Mouse (Mus musculus) limb, embryonic 12.5 days (tissue): ENCODE measurements around the gene Gsn. TPM values are rescaled to one million over a fixed set of nuclear protein-coding genes. Genes with fewer than 3 reads are reported as not detected.

Source experiments
- ATAC-seq: fragments of 200-750 bp; cut with Nextera tagmentation; 2 replicates; pipeline ENCODE4 v1.8.0; 2017; ENCODE audit warnings: low read depth, moderate TSS enrichment; ENCODE audit not compliant: insufficient number of reproducible peaks, insufficient read depth, low FRiP score, low TSS enrichment
- H3K27ac ChIP-seq: fragments of 300-500 bp; sonication (generic); 2 replicates; pipeline ENCODE4 v1.5.1; 2016; ENCODE audit warnings: mild to moderate bottlenecking, moderate library complexity
- H3K27me3 ChIP-seq: fragments of 300-500 bp; sonication (generic); 2 replicates; pipeline ENCODE4 v1.6.1; 2016; ENCODE audit warnings: mild to moderate bottlenecking, moderate library complexity
- H3K36me3 ChIP-seq: fragments of 300-500 bp; sonication (generic); 2 replicates; pipeline ENCODE4 v1.6.1; 2016; ENCODE audit warnings: mild to moderate bottlenecking, moderate library complexity
- H3K4me1 ChIP-seq: fragments of 300-500 bp; sonication (generic); replicated peaks from 2 replicates; pipeline ENCODE4 v1.6.1; 2016
- H3K4me2 ChIP-seq: fragments of 300-500 bp; sonication (generic); 2 replicates; pipeline ENCODE4 v1.6.1; 2016; ENCODE audit warnings: mild to moderate bottlenecking, moderate library complexity
- H3K4me3 ChIP-seq: fragments of 300-500 bp; sonication (generic); replicated peaks from 2 replicates; pipeline ENCODE4 v1.5.1; 2016; ENCODE audit warnings: mild to moderate bottlenecking
- H3K9ac ChIP-seq: fragments of 300-500 bp; sonication (generic); replicated peaks from 2 replicates; pipeline ENCODE4 v1.6.1; 2016; ENCODE audit warnings: mild to moderate bottlenecking, moderate library complexity
- H3K9me3 ChIP-seq: fragments of 300-500 bp; sonication (generic); 2 replicates; pipeline ENCODE4 v1.6.1; 2016; ENCODE audit warnings: mild to moderate bottlenecking, moderate library complexity
- WGBS: fragments of 180-500 bp; shearing (Covaris S2); methylation state at CpG from one replicate; pipeline ENCODE4 v1.1.7; 2016; 5-methylcytosine and 5-hydroxymethylcytosine counted together
- polyA plus RNA-seq: library from polyadenylated mRNA; unstranded; fragments of >200 nt; fragmentation: Nextera tagmentation; extraction: Ambion mirVana; gene quantifications from 2 replicates; pipeline ENCODE4 v1.2.1, GENCODE M21; 2016

Gsn gene
- polyA plus RNA-seq, 1 experiment from 2014 or later: 45.2 TPM

- H3K4me1 ChIP-seq: no peaks in the 10 kb centered on the region
- no peak overlapping the region for H3K4me2 ChIP-seq
- H3K27me3 ChIP-seq: peaks cover 3% of the 10 kb centered on the region; the same call in 1 of the 2 replicates
- H3K27ac ChIP-seq: no peak overlapping the region
- no peak overlapping the region for H3K4me3 ChIP-seq
- H3K36me3 ChIP-seq: 0 out of 2 replicates have a peak, but pooled peaks cover 3% of the 10 kb centered on the region
- no peak for ATAC-seq
- 68% methylated on average over 10 of the region's 10 CpGs for WGBS
- no peak overlapping the region for H3K9ac ChIP-seq
- H3K9me3 ChIP-seq: no peaks in the 10 kb centered on the region
Observed at GRCm38 (mm10) chr2:35325930-35326329, 69.8 kb downstream of the Gsn start.

- Histone ChIP-seq H3K9me3 (no peaks in the 10 kb centered on the region), H3K27ac (no peak overlapping the region), H3K36me3 (0 out of 2 replicates have a peak, but pooled peaks cover under 1% of the 10 kb centered on the region), H3K27me3 (peaks cover 3% of the 10 kb centered on the region; the same call in 1 of the 2 replicates), H3K9ac (no peak overlapping the region), H3K4me1 (no peaks in the 10 kb centered on the region), H3K4me3 (no peak overlapping the region), H3K4me2 (no peak overlapping the region)
- WGBS: 56% methylated on average over 1 of the region's 1 CpGs
- no peak for ATAC-seq
Observed at GRCm38 (mm10) chr2:35326931-35327330, 70.8 kb downstream of the Gsn start.

- ATAC-seq: no peak
- H3K9ac ChIP-seq: no peak overlapping the region
- H3K4me3 ChIP-seq: no peak overlapping the region
- H3K9me3 ChIP-seq: no peaks in the 10 kb centered on the region
- no peak overlapping the region for H3K27ac ChIP-seq
- peaks cover 3% of the 10 kb centered on the region; the same call in 1 of the 2 replicates for H3K27me3 ChIP-seq
- 69% methylated on average over 10 of the region's 10 CpGs for WGBS
- H3K4me2 ChIP-seq: no peak overlapping the region
- H3K36me3 ChIP-seq: no peaks in the 10 kb centered on the region
- H3K4me1 ChIP-seq: no peaks in the 10 kb centered on the region
Observed at GRCm38 (mm10) chr2:35327583-35327982, 71.4 kb downstream of the Gsn start.

- Histone ChIP-seq H3K27me3 (peaks cover 3% of the 10 kb centered on the region; the same call in 1 of the 2 replicates), H3K36me3 (no peaks in the 10 kb centered on the region), H3K4me2 (no peak overlapping the region), H3K4me3 (no peak overlapping the region), H3K9ac (no peak overlapping the region), H3K27ac (no peak overlapping the region), H3K9me3 (no peaks in the 10 kb centered on the region), H3K4me1 (no peaks in the 10 kb centered on the region)
- WGBS: 47% methylated on average over 11 of the region's 11 CpGs
- no peak for ATAC-seq
Observed at GRCm38 (mm10) chr2:35328064-35328792, 72.0 kb downstream of the Gsn start.

GRCm38 (mm10) chr2:35329061-35329460 is 72.9 kb downstream of the Gsn start:
- peaks cover 3% of the 10 kb centered on the region; the same call in 1 of the 2 replicates for H3K27me3 ChIP-seq
- no peaks in the 10 kb centered on the region for H3K4me1 ChIP-seq
- no peak overlapping the region for H3K9ac ChIP-seq
- no peaks in the 10 kb centered on the region for H3K9me3 ChIP-seq
- no peak overlapping the region for H3K4me2 ChIP-seq
- no peak for ATAC-seq
- 72% methylated on average over 2 of the region's 2 CpGs for WGBS
- no peak overlapping the region for H3K4me3 ChIP-seq
- H3K36me3 ChIP-seq: no peaks in the 10 kb centered on the region
- H3K27ac ChIP-seq: no peak overlapping the region

GRCm38 (mm10) chr2:35331205-35331604 is 75.0 kb downstream of the Gsn start:
- WGBS: 42% methylated on average over 2 of the region's 2 CpGs
- no peak for ATAC-seq
- Histone ChIP-seq H3K4me2 (no peak overlapping the region), H3K36me3 (no peaks in the 10 kb centered on the region), H3K27me3 (peaks cover 14% of the 10 kb centered on the region), H3K9ac (no peak overlapping the region), H3K27ac (no peak overlapping the region), H3K4me1 (peaks cover 8% of the 10 kb centered on the region), H3K4me3 (no peak overlapping the region), H3K9me3 (no peaks in the 10 kb centered on the region)

GRCm38 (mm10) chr2:35333670-35334069 is 77.5 kb downstream of the Gsn start:
- Histone ChIP-seq H3K27ac (no peak overlapping the region), H3K9ac (no peak overlapping the region), H3K4me1 (peaks cover 17% of the 10 kb centered on the region), H3K4me2 (no peak overlapping the region), H3K9me3 (no peaks in the 10 kb centered on the region), H3K36me3 (no peaks in the 10 kb centered on the region), H3K27me3 (peaks cover 11% of the 10 kb centered on the region), H3K4me3 (no peak overlapping the region)
- ATAC-seq: no peak

- WGBS: 9% methylated on average over 7 of the region's 7 CpGs
- H3K27me3 ChIP-seq: peaks cover 11% of the 10 kb centered on the region
- H3K36me3 ChIP-seq: no peaks in the 10 kb centered on the region
- ATAC-seq: no peak
- peak overlapping the region; percentile 99 for H3K4me2 ChIP-seq
- H3K9ac ChIP-seq: no peak overlapping the region
- no peak overlapping the region for H3K27ac ChIP-seq
- H3K4me1 ChIP-seq: peaks cover 17% of the 10 kb centered on the region
- H3K4me3 ChIP-seq: peak overlapping the region; percentile 65
- H3K9me3 ChIP-seq: no peaks in the 10 kb centered on the region
Observed at GRCm38 (mm10) chr2:35335620-35336019, 79.4 kb downstream of the Gsn start.

GRCm38 (mm10) chr2:35336388-35337280 is 80.5 kb downstream of the Gsn start, which contains the start of gene Stom:
Stom (minus strand) TSS chr2:35336976.
- H3K36me3 ChIP-seq: no peaks in the 10 kb centered on the region
- peak within 1 kb of the TSS; percentile 99 for H3K4me2 ChIP-seq
- 0% methylated on average over 45 of the region's 45 CpGs for WGBS
- ATAC-seq: peak; percentile 98
- H3K9me3 ChIP-seq: no peaks in the 10 kb centered on the region
- peaks cover 17% of the 10 kb centered on the region for H3K4me1 ChIP-seq
- H3K4me3 ChIP-seq: peak within 1 kb of the TSS; percentile 65
- peak within 1 kb of the TSS; percentile 69 for H3K27ac ChIP-seq
- H3K27me3 ChIP-seq: peaks cover 11% of the 10 kb centered on the region
- peak within 1 kb of the TSS; percentile 74 for H3K9ac ChIP-seq

GRCm38 (mm10) chr2:35337419-35337818 is 81.2 kb downstream of the Gsn start:
- H3K9ac ChIP-seq: no peak overlapping the region
- no peak for ATAC-seq
- peak overlapping the region; percentile 59 for H3K27ac ChIP-seq
- whole genome bisulfite sequencing: 47% methylated on average over 10 of the region's 10 CpGs
- peak overlapping the region; percentile 99 for H3K4me2 ChIP-seq
- H3K4me1 ChIP-seq: peaks cover 17% of the 10 kb centered on the region
- no peaks in the 10 kb centered on the region for H3K9me3 ChIP-seq
- H3K36me3 ChIP-seq: no peaks in the 10 kb centered on the region
- H3K27me3 ChIP-seq: peaks cover 11% of the 10 kb centered on the region
- peak overlapping the region; percentile 65 for H3K4me3 ChIP-seq

- ATAC-seq: no peak
- no peak overlapping the region for H3K4me3 ChIP-seq
- H3K9me3 ChIP-seq: no peaks in the 10 kb centered on the region
- H3K4me1 ChIP-seq: peaks cover 17% of the 10 kb centered on the region
- no peak overlapping the region for H3K9ac ChIP-seq
- H3K27ac ChIP-seq: no peak overlapping the region
- peaks cover 11% of the 10 kb centered on the region for H3K27me3 ChIP-seq
- no peaks in the 10 kb centered on the region for H3K36me3 ChIP-seq
- no peak overlapping the region for H3K4me2 ChIP-seq
- 48% methylated on average over 1 of the region's 1 CpGs for WGBS
Observed at GRCm38 (mm10) chr2:35338036-35338435, 81.9 kb downstream of the Gsn start.
